ENCODE assay signal across 7 mouse cellular contexts in the genomic region with DNA sequence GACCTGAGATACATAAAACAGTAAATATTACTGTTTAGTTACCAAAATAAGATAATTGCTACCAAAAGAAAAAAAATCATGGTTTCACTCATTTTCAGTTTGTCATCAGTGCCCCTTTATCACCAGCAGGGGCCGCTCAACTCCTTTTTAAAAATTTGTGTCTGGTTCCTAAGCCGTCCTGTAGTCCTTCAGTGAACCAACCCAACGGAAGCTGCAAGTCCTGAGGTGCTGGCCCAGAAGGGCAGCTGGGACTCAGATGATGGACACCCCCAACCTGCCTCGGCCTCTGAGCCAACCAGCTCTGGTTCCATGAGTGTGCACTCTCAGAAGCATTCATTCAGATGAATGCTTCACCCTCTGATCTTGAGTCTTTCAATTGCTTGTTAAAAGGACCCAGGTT. TPM values are rescaled to one million over a fixed set of nuclear protein-coding genes. Genes with fewer than 3 reads are reported as not detected.
DNase-seq lines count a peak whose midpoint lies in the region; ATAC-seq and TF ChIP-seq lines count a peak whose summit lies in the region.

No protein-coding gene starts in this region.

- 5% methylated on average over 4 of the region's 4 CpGs for WGBS in forebrain, embryonic 11.5 days
- 3% methylated on average over 4 of the region's 4 CpGs for WGBS in kidney, adult 2 months
- WGBS in lung, adult 2 months, result under 1% methylated on average over 4 of the region's 4 CpGs

- no peaks in the 10 kb centered on the region for H3K27me3 ChIP-seq in forebrain, embryonic 11.5 days (ENCODE audit: control insufficient read depth, insufficient read depth, low read length)
- H3K27me3 ChIP-seq in kidney, adult 2 months (replicated peaks; ENCODE audit: control insufficient read depth, insufficient read depth, low read length), result no peaks in the 10 kb centered on the region

- ATAC-seq in CD4-positive, CD25-positive, alpha-beta regulatory T cell, adult 4 months, result peak; percentile 81
- 0 out of 2 replicates have a peak, but pooled peaks have one; percentile 74 for ATAC-seq in forebrain, embryonic 11.5 days (replicated peaks; ENCODE audit: low FRiP score)
- ATAC-seq in neutrophil, adult 5-6 weeks (ENCODE audit: extremely low read depth, insufficient number of reproducible peaks, low FRiP score, poor library complexity, severe bottlenecking), result peak; percentile 59; the same call in 1 of the 2 replicates

- no peaks in the 10 kb centered on the region for H3K9me3 ChIP-seq in forebrain, embryonic 11.5 days (ENCODE audit: control insufficient read depth, low read length)

- H3K9ac ChIP-seq in forebrain, embryonic 11.5 days (ENCODE audit: low read length), result no peak overlapping the region

- TF ChIP-seq CTCF in brain, embryonic 14.5 days (IDR thresholded peaks at IDR 0.05; ENCODE audit: borderline replicate concordance, extremely low read depth, insufficient read depth, insufficient read length), result peak; percentile 74; the same call in 1 of the 2 replicates
- peak; percentile 50 for TF ChIP-seq CTCF in kidney, adult 2 months (conservative IDR thresholded peaks at IDR 0.05; ENCODE audit: insufficient read depth, insufficient read length, low read depth, low read length)
- peak; percentile 30; the same call in 1 of the 2 replicates for TF ChIP-seq CTCF in lung, adult 2 months (IDR thresholded peaks at IDR 0.05; ENCODE audit: insufficient read depth, low read length)

- DNase-seq in 3T3-L1 (ENCODE audit: low read depth, low spot score), result peak; percentile 90
- peak; percentile 85 for DNase-seq in brain, embryonic 14.5 days (ENCODE audit: low read depth)
- peak; percentile 69 for DNase-seq in forebrain, embryonic 11.5 days (ENCODE audit: low spot score)
- peak; percentile 74 for DNase-seq in kidney, adult 2 months
- peak; percentile 58 for DNase-seq in lung, adult 2 months

- H3K27ac ChIP-seq in forebrain, embryonic 11.5 days (ENCODE audit: low read depth, low read length), result no peak overlapping the region
- H3K27ac ChIP-seq in kidney, adult 2 months (ENCODE audit: insufficient read depth, low read depth, low read length), result no peak overlapping the region

- H3K4me1 ChIP-seq in forebrain, embryonic 11.5 days (replicated peaks; ENCODE audit: control insufficient read depth, insufficient read depth, low read length), result no peaks in the 10 kb centered on the region
- no peaks in the 10 kb centered on the region; the same call in 1 of the 2 replicates for H3K4me1 ChIP-seq in kidney, adult 2 months (ENCODE audit: control insufficient read depth, insufficient read depth, low read length)
- peaks cover 6% of the 10 kb centered on the region for H3K4me1 ChIP-seq in lung, adult 2 months (ENCODE audit: control insufficient read depth, insufficient read depth, low read length)

- H3K4me2 ChIP-seq in forebrain, embryonic 11.5 days (ENCODE audit: low read depth, low read length, severe bottlenecking), result no peak overlapping the region

- no peaks in the 10 kb centered on the region for H3K36me3 ChIP-seq in forebrain, embryonic 11.5 days (ENCODE audit: control insufficient read depth, insufficient read depth, low read length)
- no peaks in the 10 kb centered on the region; the same call in 1 of the 2 replicates for H3K36me3 ChIP-seq in kidney, adult 2 months (ENCODE audit: control insufficient read depth, insufficient read depth, low read length)

- H3K4me3 ChIP-seq in forebrain, embryonic 11.5 days (ENCODE audit: low read depth, low read length), result no peak overlapping the region
- no peak overlapping the region for H3K4me3 ChIP-seq in kidney, adult 2 months (ENCODE audit: insufficient read depth, low read depth, low read length)
- H3K4me3 ChIP-seq in lung, adult 2 months (replicated peaks; ENCODE audit: extremely low read depth, low read depth, low read length), result no peak overlapping the region

- no peak for TF ChIP-seq POLR2A in brain, embryonic 14.5 days (IDR thresholded peaks at IDR 0.05; ENCODE audit: borderline replicate concordance, extremely low read depth, insufficient read depth, insufficient read length, poor library complexity, severe bottlenecking)
- TF ChIP-seq POLR2A in kidney, adult 2 months (IDR thresholded peaks at IDR 0.05; ENCODE audit: low read depth, low read length), result no peak
- no peak for TF ChIP-seq POLR2A in lung, adult 2 months (IDR thresholded peaks at IDR 0.05; ENCODE audit: borderline replicate concordance, extremely low read depth, low read depth, low read length)

RNA-seq across cellular contexts. Expression of gene Cep63, which starts 10.2 kb away (rescaled TPM):
- polyA plus RNA-seq in CD4-positive, CD25-positive, alpha-beta regulatory T cell, adult 4 months (2017; shearing (Covaris generic)), result 10 to 100 TPM; 52.0 to 61.4 TPM
- polyA plus RNA-seq in brain, embryonic 14.5 days (2012; rRNA removed), result 21.4 and 23.8 TPM in 2 replicates
- 51.4 and 53.2 TPM in 2 replicates for polyA plus RNA-seq in forebrain, embryonic 11.5 days (2014; fragmentation: Nextera tagmentation; extraction: Ambion mirVana)
- polyA plus RNA-seq in kidney, adult 2 months (2012; rRNA removed), result 3.7 and 6.9 TPM in 2 replicates
- 3.1 and 5.2 TPM in 2 replicates for polyA plus RNA-seq in lung, adult 2 months (2012; rRNA removed)
- total RNA-seq in neutrophil, adult 5-6 weeks (2017), result 48.6 and 59.2 TPM in 2 replicates

RNA-seq across cellular contexts. Expression of gene Anapc13, which starts 10.5 kb away (rescaled TPM):
- polyA plus RNA-seq in CD4-positive, CD25-positive, alpha-beta regulatory T cell, adult 4 months (2017; shearing (Covaris generic)), result 100 to 1,000 TPM in 1 of 2 experiments, 10 to 100 TPM in 1; 88.7 to 111 TPM
- polyA plus RNA-seq in brain, embryonic 14.5 days (2012; rRNA removed), result 125 and 129 TPM in 2 replicates
- 166 and 173 TPM in 2 replicates for polyA plus RNA-seq in forebrain, embryonic 11.5 days (2014; fragmentation: Nextera tagmentation; extraction: Ambion mirVana)
- 136 and 225 TPM in 2 replicates for polyA plus RNA-seq in kidney, adult 2 months (2012; rRNA removed)
- polyA plus RNA-seq in lung, adult 2 months (2012; rRNA removed), result 52.0 and 65.4 TPM in 2 replicates
- 31.3 and 34.7 TPM in 2 replicates for total RNA-seq in neutrophil, adult 5-6 weeks (2017)
